Mouse (Mus musculus) urinary bladder, postnatal 10 days (tissue): ENCODE results near the gene Spon1.

Experiments
- DNase-seq: peaks from one replicate; pipeline ENCODE4 v3.0.0; 2022; ENCODE audit warnings: low spot score

Spon1 gene

DNA sequence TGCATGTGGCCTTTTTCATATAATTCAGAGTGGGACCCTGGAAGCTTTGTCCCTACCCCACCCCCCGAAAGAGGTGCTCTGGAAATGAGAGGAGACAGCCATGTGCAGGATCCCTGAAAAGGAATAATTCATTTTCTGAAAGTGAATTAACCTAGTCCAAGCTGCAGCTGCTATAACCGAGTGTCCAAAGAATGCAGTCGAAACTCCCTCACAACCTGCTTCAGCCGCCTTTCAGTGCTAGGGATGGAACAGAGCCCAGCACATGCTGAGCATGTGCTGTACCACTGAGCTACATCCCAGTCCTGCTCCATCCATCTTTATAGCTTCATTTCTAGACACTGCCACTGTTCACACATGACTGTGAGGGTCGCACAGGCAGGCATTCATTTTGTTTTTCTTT lies 79.4 kb downstream of the Spon1 start:
- DNase-seq: no peak

DNA sequence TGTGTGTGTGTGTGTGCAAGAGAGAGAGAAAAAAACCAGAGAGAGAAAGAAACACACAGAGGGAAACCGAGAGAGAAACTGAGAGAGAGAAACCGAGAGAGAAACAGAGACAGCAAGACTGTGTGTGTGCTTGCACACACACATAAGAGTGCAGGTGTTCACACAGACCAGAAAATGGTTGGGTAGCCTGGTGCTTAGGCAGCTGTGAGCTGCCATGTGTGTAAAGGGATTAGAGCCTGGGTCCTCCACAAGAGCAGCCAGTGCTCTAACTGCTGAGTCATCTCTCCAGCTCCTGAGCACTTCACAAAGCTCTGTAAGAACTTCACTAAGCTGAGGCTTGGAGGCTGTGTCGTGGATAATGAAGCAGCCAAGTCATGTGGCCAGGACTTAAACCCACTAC lies 80.8 kb downstream of the Spon1 start:
- no peak for DNase-seq

DNA sequence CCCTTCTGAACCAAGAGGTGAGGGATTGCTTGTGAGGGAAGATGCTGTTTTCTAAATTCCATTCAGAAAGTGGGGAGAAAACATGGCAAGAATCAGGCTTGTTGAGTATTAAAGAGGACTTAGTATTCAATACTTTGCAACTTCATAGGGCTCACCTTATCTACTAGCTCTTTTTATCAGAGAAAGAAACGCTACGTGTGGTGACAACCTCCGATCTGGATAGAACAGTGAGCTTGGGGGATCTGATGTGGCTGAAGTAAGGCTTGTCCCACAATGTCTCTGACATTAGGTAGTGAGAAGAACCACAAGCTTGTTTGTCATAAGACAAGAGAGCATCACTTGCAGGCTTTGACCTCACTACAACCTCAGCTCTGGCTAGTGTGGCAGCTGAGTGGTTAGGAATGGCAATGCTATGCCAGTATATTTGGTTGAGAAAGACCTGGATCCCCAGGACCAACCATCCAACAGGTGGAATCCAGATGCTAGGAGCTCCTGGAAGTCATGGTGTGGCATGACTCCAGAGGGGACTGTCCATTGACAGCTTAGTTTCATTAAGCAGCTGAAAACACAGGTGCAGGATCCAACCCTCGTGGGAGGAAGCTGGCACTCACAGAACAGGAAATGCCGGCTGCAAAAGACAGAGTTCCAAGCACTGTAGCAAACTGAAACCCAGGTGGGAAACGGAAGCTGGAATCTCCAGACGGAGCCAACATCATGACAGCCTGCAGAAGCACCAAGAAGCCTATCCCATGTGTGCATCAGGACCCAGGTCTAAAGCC lies 81.4 kb downstream of the Spon1 start:
- DNase-seq: no peak

DNA sequence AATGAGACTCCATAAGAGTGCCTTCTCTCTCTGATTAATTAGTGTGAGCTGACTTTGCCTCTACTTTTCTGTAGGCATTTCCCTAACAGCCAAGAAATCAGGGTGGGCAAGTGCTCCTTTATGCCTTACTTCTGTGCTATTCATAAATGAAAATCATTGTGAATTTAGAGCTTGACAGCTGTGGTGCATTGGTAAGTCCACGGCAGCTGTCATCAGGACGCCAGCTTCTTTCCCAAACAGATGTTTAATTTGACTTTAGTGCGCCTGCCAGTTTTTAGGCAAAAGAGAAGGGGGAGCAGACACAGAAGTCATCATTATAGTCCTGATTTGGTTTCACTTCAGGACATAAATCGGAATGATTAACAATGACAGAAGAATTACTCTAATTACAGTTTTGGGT lies 84.6 kb downstream of the Spon1 start:
- DNase-seq: no peak

DNA sequence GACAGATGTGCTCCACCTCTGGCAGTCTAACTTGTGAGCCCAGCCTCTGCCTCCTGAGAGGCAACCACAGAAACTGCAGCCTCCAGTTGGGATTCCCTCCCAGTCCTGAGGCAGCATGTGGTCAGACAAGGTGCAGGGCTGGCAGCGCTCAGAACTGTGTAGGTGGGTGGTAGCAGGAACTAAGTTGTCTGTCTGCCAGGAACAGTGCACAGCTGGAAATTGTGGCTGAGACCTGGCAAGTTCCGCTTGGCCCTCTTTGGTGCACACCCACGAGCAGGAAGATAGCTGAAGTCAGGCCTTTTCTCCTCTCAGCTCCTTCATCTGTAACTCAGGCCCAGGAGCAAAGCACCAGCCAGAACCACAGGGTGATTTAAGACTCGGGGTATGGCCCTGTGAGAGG lies 89.6 kb downstream of the Spon1 start:
- no peak for DNase-seq

DNA sequence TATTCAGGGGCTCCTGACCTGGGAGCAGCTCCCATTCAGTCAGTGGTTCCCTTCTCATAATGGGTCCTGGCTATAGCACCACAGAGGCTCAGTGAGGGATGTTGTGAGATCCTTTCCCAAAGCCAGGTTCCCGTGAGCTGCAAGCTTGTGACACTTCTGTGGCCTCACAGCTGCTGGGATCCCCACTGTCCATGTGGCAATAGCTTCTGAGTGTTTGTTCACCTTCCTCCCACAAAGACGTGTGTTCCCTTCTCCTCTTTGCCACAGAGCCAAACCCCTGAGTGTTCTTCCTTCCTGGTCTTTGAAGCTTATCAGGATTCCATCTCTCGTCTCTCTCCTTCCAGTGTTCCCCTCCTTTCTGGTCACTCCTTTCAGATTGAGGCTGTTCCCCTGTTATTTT lies 90.3 kb downstream of the Spon1 start:
- no peak for DNase-seq

DNA sequence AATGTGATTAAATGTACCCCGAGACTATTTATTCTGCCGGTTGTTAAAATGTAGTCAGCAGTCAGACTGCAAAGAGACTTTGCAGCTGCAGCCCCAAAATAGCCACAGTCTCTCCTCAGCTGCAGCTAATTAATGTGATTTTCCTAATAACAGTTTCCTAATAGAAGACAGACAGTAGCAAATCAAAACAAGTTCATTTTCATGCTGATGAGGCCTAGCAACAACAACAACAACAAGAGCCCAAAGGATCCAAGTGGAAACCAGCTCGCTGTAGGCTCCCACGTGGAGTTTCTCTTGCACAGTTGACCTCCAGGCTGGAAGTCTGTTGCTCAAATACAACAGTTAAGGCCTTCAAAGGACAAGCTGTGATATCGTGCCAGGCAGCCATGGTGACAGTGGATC lies 93.7 kb downstream of the Spon1 start:
- no peak for DNase-seq

DNA sequence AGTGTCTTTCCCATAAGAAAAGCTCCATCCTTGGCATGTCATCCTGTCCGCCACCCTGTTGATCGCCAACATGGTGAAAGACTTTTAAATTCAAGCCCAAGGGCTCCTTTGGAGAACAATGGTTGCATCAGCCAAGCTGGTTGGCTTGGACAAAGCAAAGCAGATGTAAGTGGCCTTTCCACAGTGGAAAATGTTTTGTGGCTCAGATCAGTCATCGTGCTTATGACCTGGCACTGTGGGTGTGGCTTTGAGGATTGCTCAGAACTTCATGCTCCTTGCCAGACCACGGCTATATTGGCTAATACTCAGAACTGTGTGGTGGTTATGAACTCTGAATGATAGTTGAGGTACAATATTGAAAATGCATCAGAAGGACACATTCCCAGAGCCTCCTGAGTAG lies 96.2 kb downstream of the Spon1 start:
- no peak for DNase-seq

DNA sequence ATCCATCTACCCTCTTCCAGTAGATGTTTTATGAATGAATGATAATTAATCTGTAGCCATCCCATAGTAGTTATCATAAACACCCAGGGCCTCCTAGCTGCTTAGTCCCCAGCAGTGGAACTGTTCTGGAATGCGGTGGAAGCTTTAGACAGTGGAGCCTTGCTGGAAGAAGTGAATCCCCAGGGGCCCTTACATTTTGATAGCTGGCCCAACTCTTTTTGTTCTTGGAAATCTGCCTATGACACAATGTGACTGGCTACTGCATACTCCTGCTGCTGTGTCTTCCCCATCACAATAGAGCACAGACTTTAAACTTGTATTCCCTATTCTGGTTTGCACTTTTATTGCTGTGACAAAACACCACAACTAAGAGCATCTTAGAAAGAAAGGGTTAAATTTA lies 107.0 kb downstream of the Spon1 start:
- DNase-seq: no peak

DNA sequence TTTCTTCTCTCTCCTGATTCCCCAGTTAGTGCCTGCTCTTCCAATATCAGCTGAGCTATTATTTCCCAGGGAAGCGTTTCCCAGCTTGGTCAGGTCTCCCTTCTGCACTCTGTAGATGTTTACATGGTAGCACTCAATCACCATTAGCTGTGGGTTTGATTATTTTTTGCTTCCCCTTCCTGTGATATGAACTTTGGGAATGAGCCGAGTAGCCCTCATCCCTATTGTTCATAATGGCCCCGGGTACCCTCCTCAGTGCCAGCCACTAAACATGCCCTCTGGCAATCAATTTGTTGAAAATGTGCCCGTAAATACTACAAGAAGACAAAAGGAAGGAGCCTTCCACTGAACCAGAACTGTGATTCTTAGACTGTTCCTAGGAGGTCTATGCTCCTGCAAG lies 111.7 kb downstream of the Spon1 start:
- DNase-seq: no peak

DNA sequence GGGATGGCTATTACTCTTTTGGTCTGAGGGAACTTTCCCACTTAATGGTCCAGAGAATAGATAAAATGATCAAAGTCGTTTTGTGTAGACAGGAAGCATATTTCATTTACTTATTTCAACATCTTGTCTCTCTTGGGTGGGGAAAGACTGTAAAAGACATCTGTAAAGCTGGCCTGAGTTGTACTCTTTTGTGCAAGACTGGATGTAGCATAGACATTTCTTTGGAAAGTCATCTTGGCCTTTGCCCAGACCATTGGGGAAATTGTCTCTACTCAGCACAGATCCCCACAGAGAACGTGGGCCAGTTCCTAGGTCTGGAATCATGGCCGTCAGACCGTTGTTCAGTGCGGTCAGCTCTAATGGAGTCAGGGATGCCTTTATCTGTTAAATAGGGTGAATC lies 112.1 kb downstream of the Spon1 start:
- DNase-seq: no peak

DNA sequence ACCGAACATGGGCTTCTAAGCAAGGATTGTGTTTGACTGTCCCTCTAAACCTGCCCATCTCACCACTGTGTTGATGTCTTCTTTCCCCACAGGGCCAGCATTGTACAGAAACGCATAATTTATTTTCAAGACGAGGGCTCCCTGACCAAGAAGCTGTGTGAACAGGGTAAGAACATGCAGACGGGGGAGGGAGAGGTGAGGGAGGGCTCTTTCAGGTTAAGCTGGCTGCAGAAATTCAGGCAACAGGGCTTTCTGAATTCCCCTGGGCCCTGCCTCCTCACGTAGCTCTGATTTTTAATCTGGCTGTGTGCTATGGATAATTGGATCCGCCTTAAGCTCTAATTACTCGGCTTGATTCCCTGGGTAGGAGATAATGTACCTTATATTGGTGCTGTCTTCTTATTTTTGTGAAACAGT lies 113.3 kb downstream of the Spon1 start:
- no peak for DNase-seq

DNA sequence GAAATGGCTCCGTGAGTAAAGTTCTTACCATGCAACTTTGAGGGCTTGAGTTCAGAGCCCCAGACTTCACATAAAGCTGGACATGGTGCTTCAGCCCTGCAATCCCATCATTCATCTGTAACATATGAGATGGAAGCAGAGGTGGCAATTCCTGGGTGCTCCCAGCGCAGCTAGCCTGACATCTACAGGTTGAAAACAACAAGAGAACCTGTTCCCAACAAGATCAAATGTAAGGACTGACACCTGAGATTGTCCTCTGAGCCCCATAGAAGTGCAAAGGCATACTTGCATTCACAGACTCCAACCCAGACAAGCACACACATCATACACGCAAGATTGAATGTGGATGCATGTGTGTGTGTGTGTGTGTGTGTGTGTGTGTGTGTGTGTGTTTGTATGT lies 114.2 kb downstream of the Spon1 start:
- no peak for DNase-seq

DNA sequence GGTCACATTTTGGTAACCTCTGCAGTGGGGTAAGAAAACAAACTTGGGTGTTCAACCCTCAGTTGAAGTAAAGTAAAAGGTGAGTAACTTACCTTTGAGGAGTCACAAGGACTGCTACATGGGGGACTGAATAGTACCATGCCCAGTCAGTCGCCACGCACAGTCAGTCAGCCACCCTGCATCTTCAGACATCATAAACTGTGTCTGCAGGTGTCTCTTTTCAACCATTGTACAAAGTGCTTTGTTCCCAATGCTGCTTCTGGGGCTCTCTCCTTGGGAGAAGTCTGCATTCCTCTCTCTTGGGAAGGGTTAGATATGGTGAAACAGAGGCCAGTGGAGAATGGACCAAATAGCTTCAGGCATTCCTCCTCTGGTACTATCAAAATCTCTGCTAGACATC lies 125.0 kb downstream of the Spon1 start:
- no peak for DNase-seq

DNA sequence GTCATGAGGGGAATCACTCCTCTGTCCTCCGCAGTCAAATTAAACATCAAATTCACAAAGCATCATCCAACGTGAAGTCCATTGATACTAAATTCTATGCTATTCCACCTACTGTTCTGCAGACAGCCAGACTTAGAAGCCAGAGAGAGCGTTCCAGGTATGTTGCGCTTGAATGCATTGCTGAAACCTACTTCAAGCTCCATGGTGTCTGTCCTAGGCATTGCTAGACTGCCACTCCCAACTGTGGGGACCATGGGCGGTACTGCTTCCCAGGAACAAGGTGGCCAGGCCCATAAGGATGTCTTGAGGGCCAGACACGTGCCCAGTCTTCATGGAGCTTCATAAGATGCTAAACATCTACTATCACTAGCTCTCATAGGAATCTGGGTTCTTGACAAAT lies 125.7 kb downstream of the Spon1 start:
- no peak for DNase-seq

DNA sequence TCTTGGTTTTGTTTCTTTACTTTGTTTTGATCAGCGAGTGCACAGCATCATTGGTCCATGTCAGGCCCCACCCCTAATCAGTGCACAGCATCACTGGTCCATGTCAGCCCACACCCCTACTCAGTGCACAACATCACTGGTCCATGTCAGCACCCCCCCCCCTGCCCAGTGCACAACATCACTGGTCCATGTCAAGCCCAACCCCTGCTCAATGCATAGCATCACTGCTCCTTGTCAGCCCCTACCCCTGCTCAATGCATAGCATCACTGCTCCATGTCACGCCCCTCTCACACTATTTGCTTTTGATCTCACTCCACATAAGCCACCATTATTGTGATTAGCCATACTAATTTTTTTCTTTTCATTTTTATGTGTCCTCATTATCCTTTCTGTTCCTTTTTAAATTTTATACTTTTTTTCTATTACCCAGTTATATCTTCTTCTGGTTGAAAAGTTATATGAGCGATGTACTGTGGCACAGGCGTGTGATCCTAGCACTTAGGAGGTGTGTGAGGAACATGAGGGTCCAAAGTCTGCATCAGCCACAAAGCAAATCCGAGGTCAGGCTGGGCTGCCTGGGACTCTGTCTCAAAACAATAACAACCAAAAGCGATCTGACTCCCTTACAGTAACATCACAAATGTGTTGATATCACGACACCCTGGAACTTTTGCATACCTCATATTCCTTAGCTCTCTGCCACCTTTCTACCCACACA lies 128.3 kb downstream of the Spon1 start:
- no peak for DNase-seq

DNA sequence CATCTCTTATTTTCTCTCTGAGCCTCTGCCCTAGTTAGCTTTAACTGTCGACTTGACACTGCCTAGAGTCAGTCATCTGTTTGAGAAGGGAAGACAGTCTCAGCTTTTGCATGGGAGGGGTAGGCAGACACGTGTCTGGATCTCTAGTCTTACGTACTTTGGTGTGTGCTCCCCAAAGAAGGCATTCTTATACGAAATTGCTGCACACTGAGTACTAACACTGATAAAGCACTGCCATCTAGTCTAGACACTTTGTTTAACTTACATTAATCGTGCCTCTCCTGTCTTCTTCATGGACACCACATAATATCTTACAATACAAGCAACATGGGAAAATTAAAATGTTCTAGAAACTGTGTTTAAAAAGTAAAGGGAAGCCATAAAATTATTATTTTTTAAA lies 129.5 kb downstream of the Spon1 start:
- DNase-seq: no peak

DNA sequence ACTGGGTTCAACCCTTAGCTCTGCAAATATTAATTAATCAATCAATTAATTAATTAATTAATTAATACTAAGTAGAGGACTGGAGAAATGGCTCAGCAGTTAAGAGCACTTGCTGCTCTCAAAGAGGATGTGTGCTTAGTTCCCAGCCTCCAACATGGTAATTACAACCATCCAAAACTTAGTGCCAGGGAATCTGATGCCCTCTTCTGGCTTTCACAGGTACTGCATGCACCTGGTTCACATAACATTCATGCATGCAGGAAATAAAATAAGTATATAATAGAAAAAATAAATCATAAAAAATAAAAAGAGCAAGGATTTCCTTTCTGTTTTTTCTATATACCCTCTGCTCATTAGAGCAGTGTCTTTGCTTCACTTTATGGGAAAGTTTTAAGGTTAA lies 132.6 kb downstream of the Spon1 start:
- no peak for DNase-seq

DNA sequence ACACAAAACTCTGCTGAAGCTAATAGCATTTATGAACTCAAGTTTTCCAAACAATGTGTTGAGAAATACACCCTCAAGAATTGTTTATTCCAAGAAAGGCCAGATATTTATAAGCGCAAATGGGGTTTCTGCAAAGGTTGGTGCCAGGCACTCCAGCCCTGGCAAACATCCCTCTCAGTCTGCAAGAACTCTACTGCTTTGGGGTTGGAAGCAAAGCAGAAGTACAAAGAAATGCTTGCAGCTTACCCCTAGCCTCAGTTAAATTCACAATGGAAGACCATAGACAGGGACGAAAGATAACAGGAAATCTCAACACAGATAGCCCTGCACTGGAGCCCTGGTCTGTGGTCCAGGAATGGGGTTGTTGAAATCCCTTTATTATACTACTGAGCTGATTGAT lies 135.7 kb downstream of the Spon1 start:
- no peak for DNase-seq

DNA sequence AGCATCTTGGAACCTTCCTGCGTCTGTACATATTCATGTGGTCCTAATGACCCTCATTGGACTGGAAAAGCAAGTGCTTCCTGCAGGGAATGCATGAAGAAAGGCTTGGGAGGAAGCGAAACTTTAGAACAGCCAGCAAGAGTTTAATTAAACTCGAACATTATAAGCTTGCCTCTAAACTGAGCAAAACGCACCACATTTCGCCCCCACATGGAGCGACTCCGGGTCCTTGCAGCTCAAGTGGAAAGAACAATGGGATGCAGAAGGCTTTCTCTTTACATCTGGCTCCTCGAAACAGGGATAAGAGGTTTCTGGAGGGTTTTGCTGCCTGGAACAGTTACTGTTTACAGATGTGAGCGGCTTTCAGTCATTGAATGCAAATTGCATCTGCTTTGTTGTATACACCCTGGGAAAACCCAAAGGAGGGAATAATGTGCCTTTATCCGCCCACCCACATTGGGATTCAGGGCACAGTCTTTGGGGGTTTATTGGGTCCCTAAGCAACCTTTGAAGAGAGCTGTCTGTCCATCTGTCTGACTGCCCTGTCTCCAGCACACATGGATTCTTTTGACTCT lies 136.2 kb downstream of the Spon1 start:
- DNase-seq: no peak

DNA sequence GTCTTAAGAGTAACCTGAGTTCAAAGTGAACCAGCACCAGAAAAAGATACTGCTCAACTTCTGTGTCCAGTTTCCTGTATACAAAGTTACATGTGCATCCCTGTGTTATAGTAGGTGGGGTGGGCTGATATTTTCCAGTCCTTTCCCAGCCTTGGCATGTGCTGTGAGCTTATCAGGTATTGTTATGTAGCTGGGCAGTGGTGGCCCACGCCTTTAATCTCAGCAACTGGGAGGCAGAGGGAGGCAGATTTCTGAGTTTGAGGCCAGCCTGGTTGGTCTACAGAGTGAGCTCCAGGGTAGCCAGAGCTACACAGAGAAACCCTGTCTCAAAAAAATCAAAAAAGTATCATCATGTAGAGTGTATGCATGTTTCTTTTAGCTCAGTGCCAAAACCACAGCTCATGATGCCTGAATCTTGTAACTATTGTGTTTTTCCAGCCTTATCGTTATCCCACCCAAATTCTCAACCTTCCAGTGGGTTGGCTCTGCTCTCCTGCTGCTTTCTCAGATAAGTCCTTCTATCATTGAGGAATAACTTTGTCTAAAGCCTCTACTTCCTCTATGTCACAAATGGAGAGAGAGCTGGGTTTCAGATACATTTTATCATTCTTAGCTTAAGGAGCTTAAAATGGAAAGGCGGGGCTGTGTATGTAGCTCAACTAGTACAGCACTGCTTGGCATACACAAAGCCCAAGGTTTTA lies 137.5 kb downstream of the Spon1 start:
- DNase-seq: no peak

DNA sequence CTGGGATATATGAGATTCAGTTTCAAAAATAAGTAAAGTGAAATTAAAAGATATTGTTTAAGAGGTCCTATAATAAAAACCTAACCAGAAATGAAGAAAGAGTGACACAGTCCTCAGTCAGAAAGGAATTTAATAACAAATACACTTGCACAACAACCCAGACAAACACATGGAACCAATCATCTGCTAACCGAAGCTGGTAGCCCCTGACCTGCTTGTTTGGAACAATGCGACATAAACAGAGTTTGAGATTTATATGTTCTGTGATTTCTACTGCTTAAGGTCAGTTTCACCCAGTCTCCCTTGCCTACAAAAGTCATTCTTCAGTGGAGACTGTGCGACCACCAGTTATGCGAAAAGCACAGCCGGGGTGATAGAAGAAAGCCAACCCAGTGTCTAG lies 138.1 kb downstream of the Spon1 start:
- no peak for DNase-seq

DNA sequence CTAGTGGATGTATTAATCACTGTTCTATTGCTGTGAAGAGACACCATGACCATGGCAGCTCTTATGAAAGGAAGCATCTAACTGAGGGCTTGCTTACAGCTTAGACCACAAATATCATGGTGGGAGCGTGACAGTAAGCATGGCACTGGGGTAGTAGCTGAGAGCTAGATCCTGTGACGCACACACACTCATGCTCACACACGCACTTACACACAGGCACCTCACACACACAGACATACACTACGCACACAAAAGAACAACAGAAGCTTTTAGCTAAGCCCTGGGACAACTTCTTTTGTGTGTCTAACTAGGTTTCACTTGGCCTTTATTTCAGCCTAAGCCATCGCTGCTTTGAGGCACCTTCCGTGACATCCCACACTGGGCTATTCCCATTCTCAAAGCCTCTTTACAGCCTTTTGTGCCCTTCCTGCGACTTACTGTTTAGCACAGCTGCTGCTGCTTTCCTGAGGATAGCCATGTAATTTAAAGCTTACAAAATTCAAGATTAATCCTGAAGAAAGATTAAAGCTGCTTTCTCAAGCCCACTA lies 138.6 kb downstream of the Spon1 start:
- no peak for DNase-seq
